Mouse (Mus musculus): ENCODE measurements around the gene Cdc42ep5. TPM values are rescaled to one million over a fixed set of nuclear protein-coding genes. Genes with fewer than 3 reads are reported as not detected.

Gene Cdc42ep5
- polyA plus RNA-seq, 1 experiment from 2014 or later: 26.7 TPM

DNA sequence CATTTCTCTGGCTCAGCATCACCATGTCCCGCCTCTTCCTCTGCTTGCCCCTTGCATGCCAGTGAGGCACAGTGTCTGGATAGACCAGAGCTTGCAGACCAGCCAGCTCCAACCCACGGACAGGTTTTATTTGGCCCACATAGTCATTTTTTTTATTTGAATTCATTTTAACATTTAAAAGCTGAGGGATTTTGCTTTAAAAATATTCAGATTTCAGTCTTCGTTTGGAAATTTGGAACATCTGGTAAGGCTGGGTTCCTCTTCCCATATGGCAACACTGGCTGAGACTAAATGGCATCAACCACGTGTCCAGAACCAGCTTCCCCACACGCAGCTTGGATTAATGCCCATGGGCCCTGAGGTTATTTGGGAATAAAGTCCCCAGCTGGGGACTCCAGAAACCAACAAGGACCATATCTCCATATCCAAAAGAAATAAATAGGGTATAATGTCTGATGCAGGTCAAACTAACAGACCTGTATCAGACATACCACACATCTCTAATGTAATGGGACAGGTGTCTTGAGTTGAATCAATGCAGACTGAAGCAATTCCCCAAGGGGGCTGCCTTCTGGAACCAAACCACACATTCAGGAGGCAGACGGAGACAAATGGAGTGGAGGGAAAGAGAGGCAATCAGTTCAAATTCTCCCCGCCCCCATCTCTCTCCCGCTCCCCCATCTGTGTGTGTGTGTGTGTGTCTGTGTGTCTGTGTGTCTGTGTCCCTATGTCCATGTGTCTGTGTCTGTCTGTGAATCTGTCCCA is 47.4 kb downstream of the Cdc42ep5 start:
- WGBS: 59% methylated on average over 8 of the region's 8 CpGs
- H3K4me1 ChIP-seq (ENCODE audit: control insufficient read depth in 2 of 2, insufficient read depth in 2 of 2, low read length in 2 of 2): peaks cover 2 to 11% of the 10 kb centered on the region in 2 experiments
- no peak overlapping the region for H3K27ac ChIP-seq (replicated peaks in 1 of 2; ENCODE audit: control insufficient read depth in 1 of 2, insufficient read depth in 1 of 2, low read depth in 2 of 2, low read length in 2 of 2)
- no peak overlapping the region for H3K4me3 ChIP-seq (ENCODE audit: control insufficient read depth in 1 of 2, insufficient read depth in 1 of 2, low read depth in 1 of 2, low read length in 2 of 2)
- peaks cover 36% of the 10 kb centered on the region for H3K27me3 ChIP-seq (ENCODE audit: control insufficient read depth, insufficient read depth, low read length)
- no peak overlapping the region for H3K4me2 ChIP-seq (ENCODE audit: low read length)
- ATAC-seq (ENCODE audit: insufficient number of reproducible peaks, insufficient read depth, low FRiP score, low read depth): no peak
- no peaks in the 10 kb centered on the region for H3K36me3 ChIP-seq (ENCODE audit: control insufficient read depth, insufficient read depth, low read length)
- no peak overlapping the region for H3K9ac ChIP-seq (ENCODE audit: low read length)
- no peaks in the 10 kb centered on the region for H3K9me3 ChIP-seq (ENCODE audit: control insufficient read depth, low read length)

DNA sequence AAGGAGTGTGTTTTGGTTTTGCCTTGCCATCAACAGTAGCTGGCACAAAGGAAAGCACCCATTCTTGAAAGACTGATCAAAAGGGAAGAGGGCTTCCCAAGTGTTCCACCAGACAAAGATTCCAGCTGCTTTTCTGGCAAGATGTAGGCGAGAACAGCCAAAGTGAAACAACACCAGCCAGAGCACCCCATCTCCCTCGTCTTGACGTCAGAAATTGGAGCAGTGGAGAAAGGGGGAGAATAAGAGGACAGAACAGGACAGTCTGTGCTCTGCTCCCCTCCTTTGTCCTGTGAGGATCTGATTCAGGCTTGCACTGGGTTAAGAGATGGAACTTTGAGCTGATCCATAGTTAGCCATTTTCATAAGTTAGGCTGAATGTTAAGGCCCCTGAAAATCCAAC is 52.9 kb downstream of the Cdc42ep5 start:
- no peak overlapping the region for H3K4me3 ChIP-seq (ENCODE audit: control insufficient read depth in 1 of 2, insufficient read depth in 1 of 2, low read depth in 1 of 2, low read length in 2 of 2)
- peaks cover 6 to 10% of the 10 kb centered on the region in 2 experiments; a peak in 3 of 4 replicates for H3K4me1 ChIP-seq (ENCODE audit: control insufficient read depth in 2 of 2, insufficient read depth in 2 of 2, low read length in 2 of 2)
- H3K4me2 ChIP-seq (ENCODE audit: low read length): no peak overlapping the region
- H3K27me3 ChIP-seq (ENCODE audit: control insufficient read depth, insufficient read depth, low read length): no peaks in the 10 kb centered on the region
- no peaks in the 10 kb centered on the region for H3K36me3 ChIP-seq (ENCODE audit: control insufficient read depth, insufficient read depth, low read length)
- no peaks in the 10 kb centered on the region for H3K9me3 ChIP-seq (ENCODE audit: control insufficient read depth, low read length)
- 44% methylated on average over 3 of the region's 3 CpGs for WGBS
- no peak overlapping the region for H3K27ac ChIP-seq (replicated peaks in 1 of 2; ENCODE audit: control insufficient read depth in 1 of 2, insufficient read depth in 1 of 2, low read depth in 2 of 2, low read length in 2 of 2)
- ATAC-seq (ENCODE audit: insufficient number of reproducible peaks, insufficient read depth, low FRiP score, low read depth): no peak
- no peak overlapping the region for H3K9ac ChIP-seq (ENCODE audit: low read length)

DNA sequence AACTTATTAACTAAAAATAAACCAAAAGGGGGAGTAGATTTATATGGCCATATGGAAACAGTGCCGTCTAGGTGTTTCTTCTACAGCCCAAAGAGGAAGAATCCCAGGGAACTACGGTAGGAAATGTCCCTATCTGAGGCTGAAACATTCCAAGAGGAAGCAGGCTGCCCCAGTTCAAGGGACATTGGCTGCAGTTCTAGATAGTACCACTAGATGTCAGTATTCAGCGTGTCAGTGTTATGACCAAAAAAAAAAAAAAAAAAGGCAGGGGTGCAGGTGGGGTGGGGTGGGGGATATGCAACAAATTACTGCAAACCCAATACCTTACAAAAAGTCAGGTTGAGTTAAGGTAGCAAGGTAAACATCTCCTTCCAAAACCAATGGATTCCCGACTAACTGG is 61.2 kb downstream of the Cdc42ep5 start:
- Histone ChIP-seq H3K4me2 (ENCODE audit: low read length) (no peak overlapping the region), H3K27ac (replicated peaks in 1 of 2; ENCODE audit: control insufficient read depth in 1 of 2, insufficient read depth in 1 of 2, low read depth in 2 of 2, low read length in 2 of 2) (no peak overlapping the region), H3K4me3 (ENCODE audit: control insufficient read depth in 1 of 2, insufficient read depth in 1 of 2, low read depth in 1 of 2, low read length in 2 of 2) (no peak overlapping the region), H3K36me3 (ENCODE audit: control insufficient read depth, insufficient read depth, low read length) (no peaks in the 10 kb centered on the region), H3K9ac (ENCODE audit: low read length) (no peak overlapping the region), H3K27me3 (ENCODE audit: control insufficient read depth, insufficient read depth, low read length) (no peaks in the 10 kb centered on the region), H3K4me1 (ENCODE audit: control insufficient read depth in 2 of 2, insufficient read depth in 2 of 2, low read length in 2 of 2) (no peaks in the 10 kb centered on the region), H3K9me3 (ENCODE audit: control insufficient read depth, low read length) (no peaks in the 10 kb centered on the region)
- WGBS: 12% methylated on average over 4 of the region's 4 CpGs
- ATAC-seq (ENCODE audit: insufficient number of reproducible peaks, insufficient read depth, low FRiP score, low read depth): no peak

Other genes starting within 250 kb of the Cdc42ep5 start
- 0.11 TPM in 1 of 2 replicates, not detected in the other for gene Lilra6, start 249.4 kb downstream of the Cdc42ep5 start, polyA plus RNA-seq (2014; fragmentation: Nextera tagmentation; extraction: Ambion mirVana)
- 0.99 and 2.3 TPM in 2 replicates for gene Lair1, start 101.7 kb downstream of the Cdc42ep5 start, polyA plus RNA-seq (2014; fragmentation: Nextera tagmentation; extraction: Ambion mirVana)
- 0.70 and 0.72 TPM in 2 replicates for gene Ttyh1, start 45.5 kb downstream of the Cdc42ep5 start, polyA plus RNA-seq (2014; fragmentation: Nextera tagmentation; extraction: Ambion mirVana)
- 27.0 and 43.6 TPM in 2 replicates for gene Leng8, start 27.8 kb downstream of the Cdc42ep5 start, polyA plus RNA-seq (2014; fragmentation: Nextera tagmentation; extraction: Ambion mirVana)
- gene Leng9, start 14.5 kb downstream of the Cdc42ep5 start, polyA plus RNA-seq (2014; fragmentation: Nextera tagmentation; extraction: Ambion mirVana): 1.5 and 2.9 TPM in 2 replicates
- 0.24 and 0.27 TPM in 2 replicates for gene Lilra5, start 72.9 kb upstream of the Cdc42ep5 start, polyA plus RNA-seq (2014; fragmentation: Nextera tagmentation; extraction: Ambion mirVana)
- gene Ncr1, start 172.9 kb upstream of the Cdc42ep5 start, polyA plus RNA-seq (2014; fragmentation: Nextera tagmentation; extraction: Ambion mirVana): not detected in 2 replicates
- gene Gp6, start 232.9 kb upstream of the Cdc42ep5 start, polyA plus RNA-seq (2014; fragmentation: Nextera tagmentation; extraction: Ambion mirVana): 0.22 and 0.34 TPM in 2 replicates